Mouse (Mus musculus) ovary, adult 18-20 months (tissue): ENCODE measurements around the gene Cnga4.
"Not testable (repeated sequence)": the region's sequence is repeated elsewhere in the genome, so short reads cannot be mapped to it uniquely, and the experiment has no call there.

Experiments
- DNase-seq: peaks from one replicate; pipeline ENCODE4 v3.0.0; 2022; ENCODE audit warnings: low spot score, mixed read lengths

The Cnga4 gene

GRCm38 (mm10) chr7:105416529-105416928, 12.2 kb downstream of the Cnga4 start:
- DNase-seq, result no peak

- DNase-seq, result no peak
These were observed 13.7 kb downstream of the Cnga4 start for GRCm38 (mm10) chr7:105418106-105418505.

- no peak for DNase-seq
These were observed 16.5 kb downstream of the Cnga4 start for GRCm38 (mm10) chr7:105420903-105421302.

GRCm38 (mm10) chr7:105424368-105424767, 20.0 kb downstream of the Cnga4 start:
- no peak for DNase-seq

- DNase-seq, result no peak
These were observed 21.2 kb downstream of the Cnga4 start, which contains the start of gene Cckbr for GRCm38 (mm10) chr7:105425424-105426043. Gene Cckbr (plus strand): TSS chr7:105425731.

- DNase-seq, result no peak
These were observed 21.7 kb downstream of the Cnga4 start for GRCm38 (mm10) chr7:105426051-105426450.

GRCm38 (mm10) chr7:105432058-105432457, 27.7 kb downstream of the Cnga4 start:
- DNase-seq, result no peak

- no peak for DNase-seq
These were observed 29.5 kb downstream of the Cnga4 start for GRCm38 (mm10) chr7:105433859-105434258.

- no peak for DNase-seq
These were observed 30.4 kb downstream of the Cnga4 start for GRCm38 (mm10) chr7:105434798-105435197.

- no peak for DNase-seq
These were observed 33.8 kb downstream of the Cnga4 start for GRCm38 (mm10) chr7:105437979-105438772.

GRCm38 (mm10) chr7:105441426-105441825, 37.1 kb downstream of the Cnga4 start:
- DNase-seq, result no peak

GRCm38 (mm10) chr7:105445076-105445475, 40.7 kb downstream of the Cnga4 start:
- no peak for DNase-seq

GRCm38 (mm10) chr7:105453345-105453744, 49.0 kb downstream of the Cnga4 start:
- not testable (repeated sequence) for DNase-seq
